Mouse (Mus musculus): ENCODE data around the gene Grin1. TPM values are rescaled to one million over a fixed set of nuclear protein-coding genes. Genes with fewer than 3 reads are reported as not detected.

The Grin1 gene
- total and polyA plus RNA-seq, 2 experiments from 2014 or later: 69.5 to 156 TPM

GRCm38 (mm10) chr2:25288734-25289345 lies 30.1 kb downstream of the Grin1 start:
- Histone ChIP-seq H3K27me3 (ENCODE audit: insufficient read depth, low read length) (peaks cover 17% of the 10 kb centered on the region; the same call in 1 of the 2 replicates), H3K4me1 (ENCODE audit: insufficient read depth, low read length) (peaks cover 36% of the 10 kb centered on the region; the same call in 1 of the 2 replicates)
- WGBS: 77% methylated on average over 7 of the region's 7 CpGs

GRCm38 (mm10) chr2:25287927-25288649 lies 30.9 kb downstream of the Grin1 start, which contains the start of gene Tmem210:
Gene Tmem210 (plus strand): TSS chr2:25288145.
- H3K27ac ChIP-seq: no peak within 1 kb of the TSS
- no peak for ATAC-seq
- H3K27me3 ChIP-seq (ENCODE audit: insufficient read depth, low read length): peaks cover 16% of the 10 kb centered on the region; the same call in 1 of the 2 replicates
- no peak within 1 kb of the TSS for H3K4me2 ChIP-seq (ENCODE audit: low read depth, low read length)
- H3K36me3 ChIP-seq (ENCODE audit: insufficient read depth, low read length): peaks cover 18% of the 10 kb centered on the region
- H3K9ac ChIP-seq (replicated peaks; ENCODE audit: low read length): no peak within 1 kb of the TSS
- no peaks in the 10 kb centered on the region for H3K9me3 ChIP-seq (ENCODE audit: low read length)
- TF ChIP-seq CTCF (IDR thresholded peaks at IDR 0.05; ENCODE audit: low read depth): no peak
- peaks cover 36% of the 10 kb centered on the region; the same call in 1 of the 2 replicates for H3K4me1 ChIP-seq (ENCODE audit: insufficient read depth, low read length)
- no peak within 1 kb of the TSS for H3K4me3 ChIP-seq (ENCODE audit: low read length)
- no peak for DNase-seq (ENCODE audit: low spot score)
- 64% methylated on average over 6 of the region's 6 CpGs for WGBS

More at GRCm38 (mm10) chr2:25288734-25289345, 30.1 kb downstream of the Grin1 start:
- DNase-seq (ENCODE audit: low spot score) (no peak), ATAC-seq (no peak)
- Histone ChIP-seq H3K9me3 (ENCODE audit: low read length) (no peaks in the 10 kb centered on the region), H3K36me3 (ENCODE audit: insufficient read depth, low read length) (peaks cover 16% of the 10 kb centered on the region; the same call in 1 of the 2 replicates), H3K27ac (no peak overlapping the region), H3K4me2 (ENCODE audit: low read depth, low read length) (no peak overlapping the region), H3K4me3 (ENCODE audit: low read length) (no peak overlapping the region), H3K9ac (replicated peaks; ENCODE audit: low read length) (no peak overlapping the region)
- TF ChIP-seq CTCF (IDR thresholded peaks at IDR 0.05; ENCODE audit: low read depth): no peak

DNA sequence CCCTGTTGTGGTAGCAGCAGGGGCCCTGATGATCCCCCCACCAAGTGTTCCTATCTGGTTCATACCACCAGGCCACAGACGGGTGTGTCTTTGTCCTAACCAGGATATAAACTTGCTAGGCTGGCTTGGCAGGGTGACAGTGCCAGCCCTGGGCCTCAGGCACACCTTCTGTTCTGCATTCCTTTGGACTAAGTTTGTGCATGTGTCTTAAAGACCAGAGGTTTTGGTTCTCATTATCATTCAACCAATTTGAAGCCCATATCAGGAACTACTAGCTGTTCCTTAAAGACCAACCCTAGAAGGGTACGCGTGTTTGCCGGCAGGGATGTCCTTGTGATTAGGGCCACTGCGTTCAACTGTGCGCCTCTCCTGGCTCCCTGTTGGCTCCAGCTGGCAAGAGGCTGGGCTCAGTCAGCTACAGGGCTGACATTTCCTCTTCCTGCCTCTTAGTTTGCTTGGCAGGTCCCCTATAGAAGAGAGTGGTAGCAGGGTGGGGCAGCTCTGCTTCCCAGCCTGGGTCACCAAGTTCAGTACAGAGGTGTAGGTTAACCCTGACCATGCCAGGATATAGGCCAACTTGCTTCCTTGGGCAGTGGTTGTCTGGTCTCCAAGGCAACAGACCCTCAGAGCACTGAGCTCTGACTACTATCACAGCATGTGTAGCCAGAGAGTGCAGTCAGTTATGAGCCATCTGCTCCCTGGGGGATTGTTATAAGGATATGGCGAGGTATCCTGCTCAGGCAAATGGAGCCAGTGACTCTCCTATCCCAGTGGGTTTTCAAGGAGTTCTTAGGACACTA lies 31.9 kb downstream of the Grin1 start:
- ATAC-seq: no peak; the same call in 1 of the 2 replicates
- 0 out of 2 replicates have a peak, but pooled peaks cover 6% of the 10 kb centered on the region for H3K27me3 ChIP-seq (ENCODE audit: insufficient read depth, low read length)
- H3K9ac ChIP-seq (replicated peaks; ENCODE audit: low read length): no peak overlapping the region
- no peak overlapping the region for H3K4me3 ChIP-seq (ENCODE audit: low read length)
- H3K4me2 ChIP-seq (ENCODE audit: low read depth, low read length): no peak overlapping the region
- DNase-seq (ENCODE audit: low spot score): no peak
- no peak for TF ChIP-seq CTCF (IDR thresholded peaks at IDR 0.05; ENCODE audit: low read depth)
- H3K4me1 ChIP-seq (ENCODE audit: insufficient read depth, low read length): peaks cover 32% of the 10 kb centered on the region; the same call in 1 of the 2 replicates
- no peak overlapping the region for H3K27ac ChIP-seq
- WGBS: 42% methylated on average over 7 of the region's 7 CpGs
- H3K36me3 ChIP-seq (ENCODE audit: insufficient read depth, low read length): peaks cover 28% of the 10 kb centered on the region
- no peaks in the 10 kb centered on the region for H3K9me3 ChIP-seq (ENCODE audit: low read length)

DNA sequence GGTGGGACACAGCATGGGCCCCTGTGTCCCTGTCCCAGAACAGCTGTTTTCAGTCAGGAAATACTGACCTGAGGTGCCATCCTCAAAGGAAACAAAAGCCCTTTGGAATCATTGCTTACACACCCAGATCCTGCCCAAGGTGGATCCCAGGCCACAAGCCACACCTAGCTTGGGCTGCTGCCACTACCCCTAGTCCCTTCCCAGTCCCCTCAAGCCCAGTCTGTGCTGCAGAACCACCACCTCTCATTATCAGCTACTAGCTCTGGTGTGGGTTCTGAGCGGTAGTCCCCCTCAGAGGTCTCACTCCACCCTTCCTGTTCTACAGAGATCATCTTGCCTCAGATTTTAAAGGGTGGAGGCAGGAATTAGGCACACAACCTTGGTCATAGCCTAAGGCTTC lies 32.7 kb downstream of the Grin1 start:
- Histone ChIP-seq H3K9me3 (ENCODE audit: low read length) (no peaks in the 10 kb centered on the region), H3K4me2 (ENCODE audit: low read depth, low read length) (no peak overlapping the region), H3K4me1 (ENCODE audit: insufficient read depth, low read length) (peaks cover 32% of the 10 kb centered on the region; the same call in 1 of the 2 replicates), H3K27ac (no peak overlapping the region; the same call in 1 of the 2 replicates), H3K36me3 (ENCODE audit: insufficient read depth, low read length) (peaks cover 32% of the 10 kb centered on the region), H3K4me3 (ENCODE audit: low read length) (no peak overlapping the region), H3K9ac (replicated peaks; ENCODE audit: low read length) (no peak overlapping the region), H3K27me3 (ENCODE audit: insufficient read depth, low read length) (no peaks in the 10 kb centered on the region)
- 72% methylated on average over 1 of the region's 1 CpGs for WGBS
- TF ChIP-seq CTCF (IDR thresholded peaks at IDR 0.05; ENCODE audit: low read depth): no peak
- DNase-seq (ENCODE audit: low spot score) (no peak), ATAC-seq (no peak)

DNA sequence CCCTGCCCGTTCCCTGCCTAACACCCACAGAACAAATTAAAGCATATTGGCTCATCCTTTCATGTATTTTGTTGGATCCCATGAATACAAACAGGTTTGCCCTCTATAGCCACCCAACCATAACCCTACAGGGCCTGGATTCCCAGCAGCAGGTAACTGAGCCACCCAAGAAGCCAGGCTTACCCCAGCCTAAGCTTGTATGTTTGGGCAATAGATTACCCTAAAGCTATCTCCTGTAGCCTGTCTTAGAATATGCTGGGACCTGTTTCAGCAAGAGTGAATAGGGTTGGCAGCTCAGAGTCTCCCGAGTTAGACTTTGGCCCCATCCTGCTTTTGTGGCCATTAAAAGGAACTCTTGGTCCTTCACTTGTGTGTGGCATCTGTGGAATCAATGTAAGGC lies 33.4 kb downstream of the Grin1 start:
- Histone ChIP-seq H3K4me1 (ENCODE audit: insufficient read depth, low read length) (peaks cover 26% of the 10 kb centered on the region; the same call in 1 of the 2 replicates), H3K36me3 (ENCODE audit: insufficient read depth, low read length) (peaks cover 39% of the 10 kb centered on the region), H3K4me3 (ENCODE audit: low read length) (no peak overlapping the region), H3K27me3 (ENCODE audit: insufficient read depth, low read length) (no peaks in the 10 kb centered on the region), H3K27ac (no peak overlapping the region; the same call in 1 of the 2 replicates), H3K4me2 (ENCODE audit: low read depth, low read length) (no peak overlapping the region), H3K9me3 (ENCODE audit: low read length) (no peaks in the 10 kb centered on the region), H3K9ac (replicated peaks; ENCODE audit: low read length) (no peak overlapping the region)
- no peak for ATAC-seq
- DNase-seq (ENCODE audit: low spot score): no peak
- TF ChIP-seq CTCF (IDR thresholded peaks at IDR 0.05; ENCODE audit: low read depth): no peak
- 88% methylated on average over 2 of the region's 2 CpGs for WGBS

Data from hindbrain, postnatal 0 days (tissue).